Mouse (Mus musculus) C2C12 (cell line): ENCODE data around the gene Rab11fip2.

Experiments
- CEBPB ChIP-seq: IDR thresholded peaks from one replicate; pipeline ENCODE4 v1.6.1; 2011; ENCODE audit warnings: low read depth, mild to moderate bottlenecking, control low read depth, moderate library complexity
- CTCF ChIP-seq: IDR thresholded peaks from one replicate; pipeline ENCODE4 v1.5.1; 2011; ENCODE audit not compliant: control insufficient read depth, insufficient read depth, insufficient read length
- FOSL1 ChIP-seq: IDR thresholded peaks from one replicate; pipeline ENCODE4 v1.8.0; 2011; ENCODE audit warnings: mild to moderate bottlenecking, low read length; ENCODE audit not compliant: poor library complexity, insufficient read depth, severe bottlenecking
- MAX ChIP-seq: IDR thresholded peaks from one replicate; pipeline ENCODE4 v1.6.1; 2011; ENCODE audit warnings: mild to moderate bottlenecking, control low read depth
- MYOD1 ChIP-seq: IDR thresholded peaks from one replicate; pipeline ENCODE4 v1.6.1; 2011; ENCODE audit warnings: low read depth; ENCODE audit not compliant: control insufficient read depth, insufficient read length
- MYOG ChIP-seq: IDR thresholded peaks from one replicate; pipeline ENCODE4 v1.6.1; 2011; ENCODE audit not compliant: control insufficient read depth, insufficient read length; ENCODE audit errors: extremely low read depth
- USF1 ChIP-seq: IDR thresholded peaks from one replicate; pipeline ENCODE4 v1.6.1; 2011; ENCODE audit warnings: low read depth, mild to moderate bottlenecking, control low read depth, moderate library complexity

- TF ChIP-seq FOSL1 (no peak), CTCF (no peak), MAX (no peak), MYOG (no peak), USF1 (no peak), CEBPB (no peak), MYOD1 (no peak)
Observed at GRCm38 (mm10) chr19:59862423-59862822, 81.0 kb downstream of the Rab11fip2 start.
